Mouse (Mus musculus) adrenal gland, postnatal 14 days (tissue): ENCODE measurements around the gene Cyba. TPM values are rescaled to one million over a fixed set of nuclear protein-coding genes. Genes with fewer than 3 reads are reported as not detected.

Experiments used
- DNase-seq: peaks from one replicate; pipeline ENCODE4 v3.0.0; 2021; ENCODE audit warnings: mixed read lengths
- long read RNA-seq, 2 experiments: library from polyadenylated mRNA; stranded (forward); transcript quantifications; one replicate each; pipeline ENCODE4 v2.0.0; 2021
- total RNA-seq: library from RNA; stranded (reverse); gene quantifications from 2 replicates; pipeline ENCODE4 v1.2.3, GENCODE M21; 2021

Gene Cyba
- 25.5 and 47.7 TPM in 2 replicates for total RNA-seq
- long read RNA-seq, experiment 1, transcript Cyba-201 (6 exons, 744 nt) = major isoform, 36 of 42 reads
- long read RNA-seq, experiment 1, partial matches to known transcripts = 4 of 42 reads
- long read RNA-seq, experiment 1, other reads (novel, unspliced or antisense) = 2 of 42 reads
- long read RNA-seq, experiment 2, transcript Cyba-201 (6 exons, 744 nt) = major isoform, 38 of 48 reads
- long read RNA-seq, experiment 2, partial matches to known transcripts = 8 of 48 reads
- long read RNA-seq, experiment 2, other reads (novel, unspliced or antisense) = 2 of 48 reads

GRCm38 (mm10) chr8:122432443-122433268, at the start of gene Cyba:
Gene Cyba (minus strand): TSS chr8:122432930.
- peak; percentile 82 for DNase-seq

GRCm38 (mm10) chr8:122482448-122482847, 49.7 kb upstream of the Cyba start:
- DNase-seq = no peak

GRCm38 (mm10) chr8:122475580-122476320, 43.0 kb upstream of the Cyba start, which contains the start of the genes Rnf166 and Ctu2:
Gene Rnf166 (minus strand): TSS chr8:122476064.
Gene Ctu2 (plus strand): TSS chr8:122476143.
- DNase-seq = peak; percentile 97

DNA sequence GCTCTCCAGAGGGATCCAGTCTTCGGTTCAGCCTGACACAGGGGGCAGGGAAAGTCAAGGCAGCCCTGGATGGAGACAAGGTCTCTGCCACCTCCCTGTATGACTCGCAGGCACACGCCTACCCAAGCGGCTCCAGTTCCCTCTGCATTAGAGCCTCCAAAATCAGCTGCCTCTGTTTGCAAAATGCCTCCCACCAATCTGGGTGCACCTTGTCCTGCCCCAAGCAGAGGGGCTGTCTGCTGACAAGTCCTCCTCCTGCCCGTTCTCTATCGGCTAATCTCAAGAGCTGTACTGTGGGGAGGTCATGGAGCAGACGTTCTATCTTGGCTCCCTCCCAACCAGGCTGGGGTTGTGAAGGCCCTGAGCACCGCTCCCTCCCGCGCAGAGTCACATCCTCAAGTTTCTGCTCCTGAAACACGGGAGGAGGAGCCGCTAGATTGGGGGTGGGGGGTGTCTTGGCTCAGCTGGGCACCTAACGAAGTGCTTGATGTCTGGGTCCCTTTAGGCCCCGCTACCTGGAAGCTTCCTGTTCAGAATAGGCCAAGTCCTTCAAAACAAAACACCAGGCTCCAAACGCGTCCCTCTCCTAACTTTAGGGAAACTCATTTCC, 42.3 kb upstream of the Cyba start:
- peak; percentile 84 for DNase-seq

- no peak for DNase-seq
These were observed 41.2 kb upstream of the Cyba start for GRCm38 (mm10) chr8:122473911-122474421.

GRCm38 (mm10) chr8:122470691-122471090, 38.0 kb upstream of the Cyba start:
- DNase-seq = no peak

DNA sequence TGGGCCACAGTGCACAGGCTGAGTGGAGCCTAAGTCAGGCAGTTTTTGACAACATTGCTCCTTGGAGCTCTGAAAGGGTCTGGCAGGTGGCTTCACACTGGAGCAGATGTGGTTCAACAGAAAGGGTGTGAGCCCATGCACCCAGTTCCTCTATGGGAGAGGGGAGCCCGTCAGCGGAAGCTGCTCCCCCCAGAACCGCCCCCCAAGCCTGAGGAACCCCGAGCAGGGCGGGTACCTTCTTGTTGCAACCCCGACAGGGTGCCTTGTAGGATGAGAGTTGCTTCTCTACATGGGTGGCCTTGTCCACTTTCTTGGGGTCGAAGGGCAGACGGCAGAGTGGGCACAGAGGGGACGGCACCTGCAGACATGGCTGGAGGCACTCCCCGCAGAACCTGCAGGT, 37.2 kb upstream of the Cyba start:
- DNase-seq = no peak

DNA sequence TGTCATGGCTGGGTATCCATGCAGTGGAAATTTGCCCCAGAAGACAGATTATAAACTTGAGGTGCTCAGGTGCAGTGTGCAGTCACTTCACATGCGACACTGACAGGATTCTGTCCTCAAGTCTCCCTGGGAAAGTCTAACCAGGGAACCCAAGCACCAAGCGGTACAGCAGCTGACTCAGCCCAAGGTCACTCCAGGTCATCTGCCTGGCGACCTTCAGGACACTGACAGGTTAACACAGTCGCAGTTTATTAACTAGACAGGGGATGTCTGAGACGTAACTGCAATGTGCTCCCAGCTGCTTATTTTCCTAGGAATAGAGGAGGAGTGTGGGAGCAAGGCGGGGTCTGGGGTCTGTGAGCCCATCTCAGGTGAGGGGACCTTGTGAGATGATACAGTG, 36.7 kb upstream of the Cyba start:
- DNase-seq = no peak

GRCm38 (mm10) chr8:122467816-122468215, 35.1 kb upstream of the Cyba start:
- no peak for DNase-seq

- peak; percentile 50 for DNase-seq
These were observed 32.3 kb upstream of the Cyba start for GRCm38 (mm10) chr8:122464985-122465384.

DNA sequence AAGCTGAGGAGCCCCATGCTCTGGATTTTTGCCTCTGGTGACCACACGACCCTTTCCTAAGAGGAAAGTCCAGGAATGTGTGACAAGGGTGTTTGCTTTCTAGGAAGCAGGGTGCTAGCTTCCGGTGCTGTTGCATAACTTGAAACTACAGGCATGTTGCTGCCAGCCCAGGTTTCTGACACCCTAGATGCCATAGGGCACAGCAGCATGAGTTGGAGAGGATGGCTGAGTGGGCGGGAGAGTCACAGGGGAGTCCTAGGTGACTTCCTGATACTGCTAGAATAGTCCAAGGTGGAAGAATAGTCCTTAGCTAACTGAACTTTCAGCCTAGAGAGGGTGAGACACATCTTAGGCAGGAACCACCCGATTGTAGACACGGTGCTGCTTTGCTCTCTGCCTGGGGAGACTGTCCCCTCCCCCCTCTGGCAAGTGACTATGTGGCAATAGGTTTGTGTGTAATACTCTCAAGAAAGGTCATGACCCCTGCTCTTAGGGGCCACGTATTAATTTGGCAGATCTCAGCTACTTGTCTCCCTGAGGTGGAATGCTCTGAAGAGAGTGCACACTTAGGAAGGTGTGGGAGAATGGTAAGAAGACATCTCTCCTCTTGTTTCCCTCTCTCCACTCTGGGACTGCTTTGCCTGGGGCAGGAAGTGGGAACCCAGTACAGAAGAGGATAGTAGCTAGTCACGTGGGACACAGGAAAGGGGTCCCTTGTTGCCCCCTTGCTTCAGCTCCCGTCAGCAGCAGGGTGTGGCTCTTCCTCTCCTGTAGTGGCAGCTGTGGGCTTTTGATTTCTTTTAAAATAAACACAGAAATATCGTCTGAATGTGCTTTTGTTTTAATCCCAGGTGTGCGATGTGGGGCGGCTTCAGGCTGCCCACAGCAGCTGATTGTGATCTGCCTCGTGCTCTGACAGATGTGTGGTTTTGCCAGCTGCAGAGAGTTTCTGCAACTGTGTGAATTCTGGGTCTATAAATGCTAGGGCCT, 31.2 kb upstream of the Cyba start:
- peak; percentile 46 for DNase-seq

DNA sequence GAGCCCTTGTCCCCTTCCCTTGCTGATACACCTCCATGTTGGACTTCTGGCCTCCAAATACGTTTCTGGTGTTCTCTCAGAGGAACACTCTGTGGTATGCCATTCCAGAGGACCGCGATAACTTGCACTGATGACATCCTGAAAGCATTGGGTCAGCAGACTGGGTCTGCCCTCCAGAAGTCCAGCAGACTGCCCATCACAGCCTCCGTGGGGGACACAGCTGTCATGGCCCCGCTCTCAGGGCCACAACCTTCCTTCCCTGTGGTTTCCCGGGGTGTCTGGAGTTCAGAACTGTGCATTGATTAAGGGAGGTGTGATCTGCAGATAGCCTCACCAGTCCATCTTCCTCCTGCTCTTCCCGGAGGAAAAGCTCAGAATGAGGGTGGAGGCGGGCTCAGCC, 29.8 kb upstream of the Cyba start:
- no peak for DNase-seq

GRCm38 (mm10) chr8:122461473-122462148, 28.9 kb upstream of the Cyba start:
- no peak for DNase-seq

GRCm38 (mm10) chr8:122460524-122461472, 28.1 kb upstream of the Cyba start, which contains the start of gene Snai3:
Gene Snai3 (minus strand): TSS chr8:122460733.
- DNase-seq = peak; percentile 65

DNA sequence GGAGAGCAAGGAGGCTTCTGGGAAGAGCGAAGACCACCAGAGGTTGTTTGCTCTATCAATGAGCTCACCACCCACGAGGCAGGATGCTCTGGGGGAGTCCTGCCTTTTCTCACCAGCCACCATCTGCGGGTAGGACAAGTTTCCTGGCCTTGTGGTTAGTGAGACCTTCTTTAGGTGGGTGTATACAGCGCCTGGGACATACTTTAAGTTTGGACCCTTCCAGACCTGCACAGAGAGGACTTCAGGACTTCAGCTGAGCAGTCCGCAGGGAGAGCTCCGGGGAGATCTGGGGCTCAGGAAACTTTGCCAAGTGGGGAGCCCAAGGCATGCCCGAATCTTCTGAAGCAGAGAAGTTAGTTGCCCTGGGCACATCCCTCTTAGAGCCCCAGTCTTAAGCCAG, 27.3 kb upstream of the Cyba start:
- DNase-seq = no peak

DNA sequence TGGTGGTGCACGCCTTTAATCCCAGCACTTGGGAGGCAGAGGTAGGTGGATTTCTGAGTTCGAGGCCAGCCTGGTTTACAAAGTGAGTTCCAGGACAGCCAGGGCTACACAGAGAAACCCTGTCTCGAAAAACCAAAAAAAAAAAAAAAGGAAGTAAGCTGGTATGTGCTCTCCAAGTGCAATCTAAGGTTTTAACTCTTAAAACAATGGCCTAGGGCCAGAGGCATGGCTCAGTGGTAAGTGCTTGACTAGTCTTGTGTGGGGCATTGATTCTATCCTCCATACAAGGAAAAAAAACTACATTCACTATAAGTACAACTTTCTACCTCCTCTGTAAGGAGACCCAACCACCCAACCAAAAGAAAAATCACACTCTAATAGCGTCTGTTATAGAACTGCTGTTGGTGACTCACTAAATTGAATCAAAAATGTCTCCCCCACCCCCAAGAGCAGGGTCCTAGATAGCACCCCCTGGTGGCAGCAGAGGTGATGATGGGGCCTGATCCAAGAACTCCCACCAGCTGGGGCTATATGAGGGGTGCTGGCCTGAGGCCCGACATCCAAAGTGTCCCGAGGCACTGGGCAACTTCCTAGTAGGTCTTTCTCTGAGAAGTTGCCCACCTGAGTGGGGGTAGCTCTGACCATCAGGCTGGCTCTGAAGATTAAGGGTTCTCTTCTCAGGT, 26.6 kb upstream of the Cyba start:
- no peak for DNase-seq

- no peak for DNase-seq
These were observed 24.4 kb upstream of the Cyba start for GRCm38 (mm10) chr8:122457171-122457570.

DNA sequence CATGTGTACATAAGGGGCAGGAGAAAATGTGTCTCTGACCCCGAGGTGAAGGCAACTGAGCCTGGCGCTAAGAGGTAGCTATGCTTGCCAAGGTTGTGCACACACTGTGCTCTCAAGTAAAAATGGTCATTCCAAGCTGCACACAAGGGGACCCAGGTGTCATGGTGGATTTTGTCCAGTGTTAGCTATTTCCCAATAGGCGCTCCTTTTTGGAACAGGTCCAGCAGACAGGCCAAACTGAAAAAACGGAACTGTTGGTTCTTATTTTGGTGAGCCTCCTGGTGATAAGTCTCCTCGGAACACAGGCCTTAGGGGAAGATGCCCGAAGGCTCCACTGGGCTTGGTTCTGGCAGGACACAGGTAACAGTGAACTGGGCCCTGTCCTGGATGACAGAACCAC, 21.7 kb upstream of the Cyba start:
- DNase-seq = no peak
